Mouse (Mus musculus): Measurements from ENCODE around the gene Rgcc. TPM values are rescaled to one million over a fixed set of nuclear protein-coding genes. Genes with fewer than 3 reads are reported as not detected.
A peak's percentile ranks its signal among the peaks of the same experiment; 100 is the strongest.

Rgcc gene
- total and polyA plus RNA-seq, 2 experiments from 2014 or later = 33.3 to 33.9 TPM

DNA sequence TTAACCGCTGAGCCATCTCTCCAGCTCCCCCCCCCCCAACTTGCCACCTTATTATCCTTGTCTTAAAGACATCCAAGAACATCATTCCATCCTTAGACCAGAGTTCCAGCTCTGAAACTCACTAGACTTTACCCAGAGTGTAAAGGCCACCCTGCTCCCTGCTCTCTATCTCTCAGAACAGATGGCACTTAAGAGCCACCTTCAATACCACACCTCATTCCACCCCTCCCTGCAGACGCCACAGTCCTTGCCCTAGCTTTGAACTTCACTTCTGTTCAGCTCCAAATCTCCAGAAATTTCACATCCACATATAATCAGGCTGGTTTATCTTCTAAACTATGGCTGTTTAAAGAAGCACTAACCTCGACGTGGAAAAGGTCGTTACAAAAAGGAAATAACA lies 6.5 kb downstream of the Rgcc start:
- ATAC-seq = no peak
- H3K4me1 ChIP-seq (ENCODE audit: insufficient read depth) = no peaks in the 10 kb centered on the region
- no peak overlapping the region for H3K27ac ChIP-seq (ENCODE audit: low read depth, low read length)
- no peaks in the 10 kb centered on the region for H3K27me3 ChIP-seq (ENCODE audit: insufficient read depth, low read length)
- no peak overlapping the region for H3K4me3 ChIP-seq (ENCODE audit: low read depth, low read length)
- 71% methylated on average over 5 of the region's 5 CpGs for WGBS
- no peak overlapping the region for H3K9ac ChIP-seq
- no peak for DNase-seq
- H3K9me3 ChIP-seq (ENCODE audit: low read length) = no peaks in the 10 kb centered on the region
- H3K4me2 ChIP-seq (ENCODE audit: low read depth) = no peak overlapping the region
- TF ChIP-seq CTCF (IDR thresholded peaks at IDR 0.05; ENCODE audit: low read depth) = no peak
- H3K36me3 ChIP-seq (ENCODE audit: insufficient read depth) = no peaks in the 10 kb centered on the region

DNA sequence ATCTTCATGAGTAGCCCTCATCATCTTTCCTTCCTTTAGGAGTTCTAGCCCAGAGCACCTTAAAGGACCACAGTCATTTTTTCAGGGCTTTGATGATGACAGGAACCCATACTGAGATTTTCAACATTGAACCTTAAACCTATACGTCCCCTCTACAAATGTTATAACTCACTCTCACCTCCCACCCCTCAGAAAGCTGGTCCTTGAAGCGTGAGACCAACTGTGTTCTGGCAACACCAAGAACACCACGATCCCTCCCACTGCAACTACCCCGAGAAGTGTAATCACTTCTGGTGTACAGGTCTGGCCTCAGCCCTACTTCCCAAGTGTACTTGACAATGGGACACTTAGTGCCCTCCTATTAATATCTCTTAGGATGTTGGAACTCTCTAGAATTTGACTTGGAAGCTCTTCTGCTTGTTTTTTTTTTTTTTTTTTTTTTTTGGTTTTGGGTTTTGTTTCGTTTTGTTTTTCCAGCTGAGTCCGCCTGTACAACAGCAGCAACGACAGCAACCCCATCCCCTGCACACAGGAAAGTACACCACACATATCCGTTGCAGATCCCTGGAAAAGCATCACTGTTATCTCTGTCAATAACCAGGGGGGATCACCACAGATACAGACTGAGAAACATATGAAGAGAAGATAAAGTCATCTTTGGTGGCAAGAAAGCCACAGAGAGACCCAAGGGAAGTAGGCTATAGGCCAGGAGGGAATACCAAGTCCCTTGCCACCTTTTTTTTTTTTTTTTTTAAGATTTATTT lies 7.2 kb downstream of the Rgcc start:
- Histone ChIP-seq H3K27me3 (ENCODE audit: insufficient read depth, low read length) (no peaks in the 10 kb centered on the region), H3K27ac (ENCODE audit: low read depth, low read length) (no peak overlapping the region), H3K4me3 (ENCODE audit: low read depth, low read length) (no peak overlapping the region), H3K4me2 (ENCODE audit: low read depth) (no peak overlapping the region), H3K9ac (no peak overlapping the region), H3K9me3 (ENCODE audit: low read length) (no peaks in the 10 kb centered on the region), H3K4me1 (ENCODE audit: insufficient read depth) (no peaks in the 10 kb centered on the region), H3K36me3 (ENCODE audit: insufficient read depth) (no peaks in the 10 kb centered on the region)
- WGBS = 76% methylated on average over 8 of the region's 8 CpGs
- ATAC-seq (no peak), DNase-seq (no peak)
- no peak for TF ChIP-seq CTCF (IDR thresholded peaks at IDR 0.05; ENCODE audit: low read depth)

DNA sequence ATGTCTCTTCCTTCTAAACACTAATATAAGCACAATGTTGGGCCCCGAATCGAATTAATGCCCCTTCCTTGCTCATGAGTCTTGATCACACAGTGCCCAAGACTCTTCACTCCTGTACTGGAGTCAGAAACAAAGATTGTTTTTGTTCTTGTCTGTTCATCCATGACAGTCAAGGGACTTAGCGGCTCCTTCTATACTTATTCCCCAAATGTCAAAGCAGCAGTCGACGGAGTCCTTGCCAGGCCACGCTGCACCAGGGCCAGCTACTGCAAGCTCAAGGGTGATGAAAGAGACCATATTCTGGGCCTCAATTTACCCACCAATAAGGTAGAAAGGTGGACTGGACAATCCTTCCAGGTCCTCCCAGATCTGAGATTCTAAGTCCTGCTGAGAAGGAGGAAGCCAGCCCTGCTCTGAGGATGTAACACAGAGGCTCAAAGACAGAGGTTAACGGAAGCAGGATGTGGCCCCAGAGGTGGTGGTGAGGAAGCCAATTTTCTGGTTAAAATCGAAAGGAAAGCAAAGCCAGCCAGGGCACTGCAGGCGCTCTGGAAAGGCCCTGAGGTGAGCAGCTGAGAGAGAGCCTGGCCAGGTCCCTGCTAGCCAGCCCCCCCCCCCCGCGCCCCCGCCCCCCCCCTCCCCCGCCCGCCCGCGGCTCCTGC lies 8.2 kb downstream of the Rgcc start:
- Histone ChIP-seq H3K27ac (ENCODE audit: low read depth, low read length) (peak overlapping the region; percentile 50; the same call in 1 of the 2 replicates), H3K27me3 (ENCODE audit: insufficient read depth, low read length) (no peaks in the 10 kb centered on the region), H3K4me1 (ENCODE audit: insufficient read depth) (no peaks in the 10 kb centered on the region), H3K4me2 (ENCODE audit: low read depth) (0 out of 2 replicates have a peak overlapping the region, but pooled peaks have one; percentile 2), H3K4me3 (ENCODE audit: low read depth, low read length) (no peak overlapping the region), H3K9ac (no peak overlapping the region), H3K36me3 (ENCODE audit: insufficient read depth) (no peaks in the 10 kb centered on the region), H3K9me3 (ENCODE audit: low read length) (no peaks in the 10 kb centered on the region)
- ATAC-seq (no peak), DNase-seq (no peak)
- WGBS = 18% methylated on average over 13 of the region's 16 CpGs
- no peak for TF ChIP-seq CTCF (IDR thresholded peaks at IDR 0.05; ENCODE audit: low read depth)

DNA sequence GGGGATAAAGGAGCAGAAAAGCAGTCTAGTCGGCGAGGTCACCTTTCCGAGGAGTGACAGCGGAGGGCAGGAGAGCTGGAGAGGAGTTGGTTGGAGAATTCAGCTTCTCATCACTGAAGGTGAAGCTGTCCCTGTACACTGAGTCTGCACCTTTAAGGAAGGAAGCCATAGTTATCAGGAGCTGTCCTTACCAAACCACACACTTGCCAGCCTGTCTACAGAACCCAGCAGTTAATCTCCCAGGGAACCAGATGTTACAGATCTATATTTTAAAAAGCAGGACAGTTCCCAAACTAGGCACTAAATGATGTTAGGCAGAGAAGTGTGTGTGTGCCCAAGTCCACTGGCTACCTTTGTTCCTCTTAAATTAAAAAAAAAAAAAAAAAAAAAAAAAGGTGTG lies 9.8 kb downstream of the Rgcc start:
- H3K4me3 ChIP-seq (ENCODE audit: low read depth, low read length) = no peak overlapping the region
- no peak for DNase-seq
- no peak overlapping the region for H3K9ac ChIP-seq
- no peak for ATAC-seq
- no peaks in the 10 kb centered on the region for H3K27me3 ChIP-seq (ENCODE audit: insufficient read depth, low read length)
- TF ChIP-seq CTCF (IDR thresholded peaks at IDR 0.05; ENCODE audit: low read depth) = no peak
- no peaks in the 10 kb centered on the region for H3K4me1 ChIP-seq (ENCODE audit: insufficient read depth)
- H3K9me3 ChIP-seq (ENCODE audit: low read length) = no peaks in the 10 kb centered on the region
- H3K36me3 ChIP-seq (ENCODE audit: insufficient read depth) = no peaks in the 10 kb centered on the region
- no peak overlapping the region for H3K4me2 ChIP-seq (ENCODE audit: low read depth)
- 71% methylated on average over 4 of the region's 4 CpGs for WGBS
- H3K27ac ChIP-seq (ENCODE audit: low read depth, low read length) = no peak overlapping the region

DNA sequence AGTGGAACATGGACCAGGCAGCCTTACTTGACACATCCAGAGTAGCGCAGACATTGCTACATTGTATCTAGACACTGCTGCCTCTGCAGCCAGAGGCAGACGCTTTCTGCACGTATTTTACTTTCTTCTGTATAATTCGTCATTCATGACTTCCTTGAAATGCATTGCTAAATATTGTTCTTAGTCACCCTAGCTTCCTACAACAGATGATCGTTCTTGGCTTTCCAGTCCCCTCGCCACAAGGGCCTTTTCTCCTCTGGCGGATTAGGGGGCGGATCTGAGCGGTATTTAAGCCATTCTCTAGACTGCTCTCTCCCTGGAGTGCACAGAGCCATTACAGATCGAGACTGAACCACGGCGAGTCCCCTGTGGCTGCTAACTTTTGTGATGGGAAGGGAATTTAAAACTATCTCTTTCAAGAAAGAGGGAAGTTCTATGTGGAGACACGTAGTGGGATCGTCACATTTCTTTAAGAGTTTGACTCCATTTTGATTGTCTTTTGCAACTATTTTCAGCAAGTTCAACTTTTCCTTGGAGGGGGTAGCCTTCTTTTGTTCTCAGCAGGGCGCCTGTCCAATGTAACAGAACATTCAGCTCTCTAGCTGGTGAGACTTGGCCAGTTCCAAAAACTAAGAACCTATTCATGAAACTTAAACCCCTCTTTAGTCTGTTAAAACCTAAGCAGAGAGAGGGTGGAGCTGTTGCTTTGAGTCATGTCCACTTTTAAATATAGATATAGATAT lies 10.6 kb downstream of the Rgcc start:
- H3K4me1 ChIP-seq (ENCODE audit: insufficient read depth) = no peaks in the 10 kb centered on the region
- no peaks in the 10 kb centered on the region for H3K36me3 ChIP-seq (ENCODE audit: insufficient read depth)
- DNase-seq = peak; percentile 41
- H3K4me3 ChIP-seq (ENCODE audit: low read depth, low read length) = 0 out of 2 replicates have a peak overlapping the region, but pooled peaks have one; percentile 2
- no peak overlapping the region; the same call in 1 of the 2 replicates for H3K9ac ChIP-seq
- peak overlapping the region; percentile 30 for H3K4me2 ChIP-seq (ENCODE audit: low read depth)
- peak; percentile 65 for ATAC-seq
- H3K27ac ChIP-seq (ENCODE audit: low read depth, low read length) = peak overlapping the region; percentile 45; the same call in 1 of the 2 replicates
- no peaks in the 10 kb centered on the region for H3K27me3 ChIP-seq (ENCODE audit: insufficient read depth, low read length)
- H3K9me3 ChIP-seq (ENCODE audit: low read length) = no peaks in the 10 kb centered on the region
- 8% methylated on average over 15 of the region's 15 CpGs for WGBS
- TF ChIP-seq CTCF (IDR thresholded peaks at IDR 0.05; ENCODE audit: low read depth) = no peak

DNA sequence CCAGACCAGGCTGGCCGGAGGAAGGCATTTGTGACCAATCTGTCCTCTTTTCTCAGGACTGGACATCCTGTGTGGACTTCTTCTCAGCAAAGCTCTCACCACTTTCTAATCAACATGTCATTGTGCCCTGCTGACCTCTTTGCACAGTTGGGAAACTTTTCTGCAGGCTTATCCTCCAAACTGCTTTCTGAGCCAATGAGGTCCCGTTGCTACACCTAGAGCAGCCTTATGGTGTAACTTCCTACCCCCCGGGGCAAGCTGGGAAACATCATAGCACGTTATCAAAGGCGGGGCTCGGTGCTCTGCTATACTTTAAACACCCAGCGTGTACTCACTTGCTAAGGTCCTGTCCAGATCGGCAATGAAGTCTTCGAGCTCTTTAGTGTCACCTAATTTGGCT lies 11.5 kb downstream of the Rgcc start:
- Histone ChIP-seq H3K4me3 (ENCODE audit: low read depth, low read length) (no peak overlapping the region), H3K9ac (no peak overlapping the region), H3K4me2 (ENCODE audit: low read depth) (no peak overlapping the region), H3K36me3 (ENCODE audit: insufficient read depth) (no peaks in the 10 kb centered on the region), H3K27ac (ENCODE audit: low read depth, low read length) (no peak overlapping the region; the same call in 1 of the 2 replicates), H3K4me1 (ENCODE audit: insufficient read depth) (no peaks in the 10 kb centered on the region), H3K9me3 (ENCODE audit: low read length) (no peaks in the 10 kb centered on the region), H3K27me3 (ENCODE audit: insufficient read depth, low read length) (no peaks in the 10 kb centered on the region)
- TF ChIP-seq CTCF (IDR thresholded peaks at IDR 0.05; ENCODE audit: low read depth) = no peak
- ATAC-seq (no peak), DNase-seq (no peak)
- 48% methylated on average over 9 of the region's 9 CpGs for WGBS

Measured in forebrain, postnatal 0 days (tissue).